Mouse (Mus musculus) hindbrain, embryonic 11.5 days (tissue): ENCODE measurements around the gene Zfp692. TPM values are rescaled to one million over a fixed set of nuclear protein-coding genes. Genes with fewer than 3 reads are reported as not detected.

ENCODE experiments used
- ATAC-seq: fragments of 200-750 bp; cut with Nextera tagmentation; 2 replicates; pipeline ENCODE4 v1.8.0; 2017; ENCODE audit warnings: mild to moderate bottlenecking, moderate TSS enrichment, moderate library complexity; ENCODE audit not compliant: low FRiP score
- DNase-seq: peaks from one replicate; pipeline ENCODE4 v3.0.0-alpha.2; 2015; ENCODE audit warnings: low spot score
- H3K27ac ChIP-seq: fragments of 300-500 bp; sonication (generic); 2 replicates; pipeline ENCODE4 v1.5.1; 2014; ENCODE audit warnings: mild to moderate bottlenecking, low read depth, low read length
- H3K27me3 ChIP-seq: fragments of 300-500 bp; sonication (generic); 2 replicates; pipeline ENCODE4 v1.6.1; 2014; ENCODE audit warnings: mild to moderate bottlenecking, low read length, moderate library complexity, mixed read lengths; ENCODE audit not compliant: control insufficient read depth, insufficient read depth
- H3K36me3 ChIP-seq: fragments of 300-500 bp; sonication (generic); 2 replicates; pipeline ENCODE4 v1.6.1; 2014; ENCODE audit warnings: mild to moderate bottlenecking, low read length, moderate library complexity, mixed read lengths; ENCODE audit not compliant: control insufficient read depth, insufficient read depth
- H3K4me1 ChIP-seq: fragments of 300-500 bp; sonication (generic); replicated peaks from 2 replicates; pipeline ENCODE4 v1.6.1; 2014; ENCODE audit warnings: low read length, mixed read lengths; ENCODE audit not compliant: control insufficient read depth, insufficient read depth
- H3K4me2 ChIP-seq: fragments of 300-500 bp; sonication (generic); replicated peaks from 2 replicates; pipeline ENCODE4 v1.6.1; 2014; ENCODE audit warnings: mild to moderate bottlenecking, low read depth, low read length
- H3K4me3 ChIP-seq: fragments of 300-500 bp; sonication (generic); 2 replicates; pipeline ENCODE4 v1.5.1; 2014; ENCODE audit warnings: low read depth, low read length
- H3K9ac ChIP-seq: fragments of 300-500 bp; sonication (generic); 2 replicates; pipeline ENCODE4 v1.6.1; 2014; ENCODE audit warnings: low read depth, low read length
- H3K9me3 ChIP-seq: fragments of 300-500 bp; sonication (generic); 2 replicates; pipeline ENCODE4 v1.6.1; 2016; ENCODE audit warnings: low read length; ENCODE audit not compliant: control insufficient read depth
- WGBS: fragments of 180-500 bp; shearing (Covaris S2); extraction: QIAGEN DNeasy Blood & Tissue Kit; methylation state at CpG from one replicate; pipeline ENCODE4 v1.1.7; 2014; 5-methylcytosine and 5-hydroxymethylcytosine counted together
- polyA plus RNA-seq: library from polyadenylated mRNA; unstranded; fragments of >200 nt; fragmentation: Nextera tagmentation; extraction: Ambion mirVana; gene quantifications from 2 replicates; pipeline ENCODE4 v1.2.1, GENCODE M21; 2014

Gene Zfp692
- polyA plus RNA-seq, 1 experiment from 2014 or later = 15.5 TPM

DNA sequence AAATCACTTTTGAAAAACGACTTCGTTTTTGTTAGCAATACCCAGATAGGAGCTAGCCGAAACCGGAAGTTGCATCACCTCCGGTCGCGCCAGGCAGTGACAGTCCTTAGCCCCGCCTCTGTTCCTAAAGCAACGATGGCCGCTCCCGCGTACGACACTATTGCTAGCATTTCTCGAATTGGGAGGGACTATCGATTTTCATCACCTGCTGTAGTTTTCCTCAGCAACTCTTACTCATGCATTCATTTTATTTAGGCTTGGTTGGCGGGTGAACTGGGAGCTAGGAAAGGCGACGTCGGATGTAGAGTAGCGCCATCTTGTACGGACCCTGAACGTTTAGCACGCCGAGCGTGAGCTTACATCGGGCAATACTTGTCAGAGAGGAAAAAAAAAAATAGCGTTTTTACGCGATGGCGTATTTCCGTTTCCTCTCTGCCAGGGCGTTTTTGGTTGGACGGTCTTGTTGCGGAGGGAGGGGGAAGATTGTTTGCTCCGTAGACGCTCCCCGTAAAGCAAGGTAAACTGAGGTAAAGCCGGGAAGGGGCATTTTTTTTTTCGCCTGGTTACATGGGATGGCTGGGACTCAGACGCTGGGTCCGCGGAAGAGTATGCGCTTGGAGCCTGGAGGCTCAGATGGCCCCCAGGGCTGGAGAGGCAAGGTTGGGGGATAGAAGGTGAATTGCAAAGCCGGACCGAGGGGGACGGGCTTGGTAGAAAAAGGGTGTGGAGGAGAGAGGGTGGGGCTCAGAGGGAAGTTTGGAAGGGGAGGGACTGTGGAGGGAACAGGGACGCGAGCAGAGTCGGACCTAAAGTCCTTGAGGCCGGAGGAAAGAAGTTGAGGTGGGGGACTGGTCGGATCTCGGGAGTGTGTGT lies 23.6 kb downstream of the Zfp692 start, which contains the start of the genes Zfp672 and Sh3bp5l:
Gene Zfp672 (minus strand): TSS at position 64 of the 873 bp plus-strand sequence.
Gene Sh3bp5l (plus strand): TSS at position 449 of the 873 bp plus-strand sequence.
- H3K36me3 ChIP-seq = 0 out of 2 replicates have a peak, but pooled peaks cover 7% of the 10 kb centered on the region
- peak; percentile 91 for DNase-seq
- WGBS = under 1% methylated on average over 52 of the region's 52 CpGs
- H3K9me3 ChIP-seq = no peaks in the 10 kb centered on the region
- H3K4me3 ChIP-seq = peak within 1 kb of the TSS; percentile 77
- H3K27me3 ChIP-seq = no peaks in the 10 kb centered on the region
- peak within 1 kb of the TSS; percentile 86 for H3K9ac ChIP-seq
- peak within 1 kb of the TSS; percentile 31; the same call in 1 of the 2 replicates for H3K27ac ChIP-seq
- peak within 1 kb of the TSS; percentile 83 for H3K4me2 ChIP-seq
- H3K4me1 ChIP-seq = peaks cover 11% of the 10 kb centered on the region
- peak; percentile 94 for ATAC-seq

DNA sequence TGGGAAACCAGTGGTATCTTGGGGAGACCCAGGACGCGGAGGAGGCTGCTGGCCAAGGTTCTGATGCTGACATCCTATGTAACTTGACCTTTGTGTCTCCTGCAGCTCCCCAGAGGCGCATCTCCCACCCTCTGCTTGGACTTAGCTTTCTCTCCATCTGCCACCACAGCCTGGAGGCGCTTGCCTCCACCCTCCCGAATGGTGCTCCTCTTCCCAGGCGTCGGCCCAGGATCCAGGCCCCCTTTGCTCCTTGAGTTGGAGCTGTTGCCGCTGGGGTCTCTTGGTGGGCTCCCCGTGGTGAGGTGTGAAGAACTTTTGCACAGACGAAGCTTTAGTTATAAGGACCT lies 24.3 kb downstream of the Zfp692 start:
- ATAC-seq (no peak), DNase-seq (peak; percentile 21)
- 22% methylated on average over 10 of the region's 10 CpGs for WGBS
- no peaks in the 10 kb centered on the region for H3K9me3 ChIP-seq
- H3K4me1 ChIP-seq = peaks cover 11% of the 10 kb centered on the region
- H3K9ac ChIP-seq = peak overlapping the region; percentile 86
- no peaks in the 10 kb centered on the region for H3K27me3 ChIP-seq
- H3K4me3 ChIP-seq = peak overlapping the region; percentile 77
- no peak overlapping the region for H3K27ac ChIP-seq
- H3K4me2 ChIP-seq = peak overlapping the region; percentile 83
- 0 out of 2 replicates have a peak, but pooled peaks cover 7% of the 10 kb centered on the region for H3K36me3 ChIP-seq

DNA sequence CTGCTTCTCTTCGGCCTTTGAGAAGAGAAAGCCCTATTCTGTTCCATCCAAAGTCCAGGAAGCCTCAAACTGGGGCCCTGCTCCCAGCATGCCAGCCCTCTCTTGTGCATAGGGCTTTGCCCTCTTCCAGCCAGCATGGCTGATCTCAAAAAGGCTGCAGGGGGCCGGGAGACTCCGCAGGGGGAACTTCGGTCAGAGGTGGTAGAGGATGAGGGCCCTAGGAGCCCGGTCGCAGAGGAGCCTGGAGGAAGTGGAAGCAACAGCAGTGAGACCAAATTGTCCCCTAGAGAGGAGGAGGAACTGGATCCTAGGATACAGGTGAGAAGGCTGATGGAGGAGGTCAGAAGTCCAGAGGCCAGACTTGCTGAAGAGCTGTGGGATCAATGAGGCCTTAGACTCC lies 24.7 kb downstream of the Zfp692 start:
- no peaks in the 10 kb centered on the region for H3K9me3 ChIP-seq

DNA sequence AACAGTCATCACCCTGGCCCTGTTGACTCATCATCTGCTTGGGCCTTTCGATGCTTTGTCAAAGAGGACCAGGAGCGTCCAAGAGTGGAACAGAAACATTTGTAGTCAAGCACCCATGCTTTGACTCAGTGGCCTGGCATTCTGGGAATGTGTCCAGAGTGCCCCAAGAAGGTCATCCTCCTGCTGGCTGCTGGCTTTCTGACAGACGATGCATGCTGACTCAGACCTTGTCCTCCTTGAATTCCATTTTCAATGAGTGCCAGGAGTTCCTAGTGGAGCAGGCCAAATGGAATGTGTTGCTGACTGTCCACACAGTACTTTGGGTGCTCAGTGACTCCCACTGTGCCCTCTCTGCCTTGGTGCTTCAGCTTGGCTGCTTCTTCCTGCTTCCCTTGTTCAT lies 27.9 kb downstream of the Zfp692 start:
- Histone ChIP-seq H3K27me3 (no peaks in the 10 kb centered on the region), H3K9me3 (no peaks in the 10 kb centered on the region), H3K9ac (no peak overlapping the region), H3K27ac (no peak overlapping the region), H3K4me2 (no peak overlapping the region), H3K36me3 (peaks cover 6% of the 10 kb centered on the region; the same call in 1 of the 2 replicates), H3K4me1 (peaks cover 6% of the 10 kb centered on the region), H3K4me3 (no peak overlapping the region)
- DNase-seq = no peak
- ATAC-seq = no peak
- WGBS = 79% methylated on average over 3 of the region's 3 CpGs

More for the DNA sequence above, 24.7 kb downstream of the Zfp692 start:
- H3K9ac ChIP-seq = peak overlapping the region; percentile 86; the same call in 1 of the 2 replicates
- peak overlapping the region; percentile 77 for H3K4me3 ChIP-seq
- no peak overlapping the region for H3K27ac ChIP-seq
- ATAC-seq (no peak), DNase-seq (no peak)
- H3K27me3 ChIP-seq = no peaks in the 10 kb centered on the region
- peaks cover 11% of the 10 kb centered on the region for H3K4me1 ChIP-seq
- WGBS = 80% methylated on average over 6 of the region's 6 CpGs
- H3K4me2 ChIP-seq = peak overlapping the region; percentile 83
- H3K36me3 ChIP-seq = 0 out of 2 replicates have a peak, but pooled peaks cover 7% of the 10 kb centered on the region

DNA sequence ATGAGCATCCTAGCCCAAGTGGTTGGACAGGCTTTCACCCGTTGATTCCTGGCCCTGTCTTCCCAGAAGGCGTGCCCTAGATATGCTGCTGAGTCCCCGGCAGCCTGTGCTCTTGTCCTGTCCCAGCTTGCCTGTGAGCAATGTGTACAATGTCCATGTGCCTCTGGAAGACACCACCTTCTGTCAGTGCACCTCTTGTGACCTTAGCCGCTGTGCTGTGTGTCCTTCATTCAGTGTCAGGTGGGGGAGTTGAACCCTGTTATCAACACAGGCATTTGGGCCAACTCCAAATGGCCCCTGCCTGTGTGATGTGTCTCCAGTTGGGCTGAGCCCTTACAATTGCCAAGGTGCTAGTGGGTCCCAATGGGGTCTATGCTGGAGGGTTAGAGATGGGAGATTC lies 39.9 kb downstream of the Zfp692 start:
- H3K9me3 ChIP-seq = no peaks in the 10 kb centered on the region
- DNase-seq (no peak), ATAC-seq (no peak)
- H3K4me1 ChIP-seq = no peaks in the 10 kb centered on the region
- H3K9ac ChIP-seq = no peak overlapping the region
- H3K4me2 ChIP-seq = no peak overlapping the region
- peaks cover 7% of the 10 kb centered on the region; the same call in 1 of the 2 replicates for H3K36me3 ChIP-seq
- H3K27me3 ChIP-seq = no peaks in the 10 kb centered on the region
- no peak overlapping the region for H3K4me3 ChIP-seq
- no peak overlapping the region for H3K27ac ChIP-seq
- 95% methylated on average over 4 of the region's 4 CpGs for WGBS

DNA sequence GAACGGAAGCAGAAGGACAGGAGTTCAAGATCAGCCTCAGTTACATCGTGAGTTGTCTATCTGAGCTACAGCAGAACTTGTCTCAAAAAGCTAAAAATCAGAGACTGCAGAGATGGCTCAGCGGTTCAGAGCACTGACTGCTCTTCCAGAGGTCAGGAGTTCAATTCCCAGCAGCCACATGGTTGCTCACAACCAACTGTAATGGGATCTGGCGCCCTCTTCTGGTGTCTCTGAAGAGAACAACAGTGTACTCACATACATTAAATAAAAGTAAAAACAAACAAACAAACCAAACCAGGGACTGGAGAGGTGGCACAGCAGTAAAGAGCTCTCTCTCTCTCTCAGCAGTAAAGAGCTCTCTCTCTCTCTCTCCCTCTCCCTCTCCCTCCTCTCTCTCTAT lies 43.8 kb downstream of the Zfp692 start:
- ATAC-seq (no peak), DNase-seq (no peak)
- no peak overlapping the region for H3K4me3 ChIP-seq
- no peak overlapping the region for H3K27ac ChIP-seq
- no peaks in the 10 kb centered on the region for H3K27me3 ChIP-seq
- no peak overlapping the region for H3K4me2 ChIP-seq
- WGBS = 75% methylated on average over 4 of the region's 4 CpGs
- no peaks in the 10 kb centered on the region for H3K9me3 ChIP-seq
- H3K9ac ChIP-seq = no peak overlapping the region
- H3K4me1 ChIP-seq = no peaks in the 10 kb centered on the region
- H3K36me3 ChIP-seq = peaks cover 7% of the 10 kb centered on the region; the same call in 1 of the 2 replicates

DNA sequence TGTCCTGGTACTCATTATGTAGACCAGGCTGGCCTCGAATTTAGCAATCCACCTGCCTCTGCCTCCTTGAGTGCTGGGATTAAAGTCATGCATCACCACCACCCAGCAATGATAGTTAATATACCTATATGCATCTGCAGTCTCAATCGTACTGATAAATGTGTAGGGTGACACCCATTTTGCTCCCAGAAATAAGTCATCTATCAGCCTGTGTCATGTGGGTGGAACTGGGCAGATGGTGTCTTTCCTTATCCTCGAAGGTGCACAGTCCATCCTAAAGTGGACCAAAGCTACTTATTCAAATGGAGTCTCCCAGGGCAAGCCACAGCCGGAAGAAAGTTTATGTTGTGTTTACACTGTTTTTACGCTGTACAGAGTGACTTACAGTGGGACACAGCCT lies 44.3 kb downstream of the Zfp692 start:
- no peak overlapping the region for H3K4me2 ChIP-seq
- no peak overlapping the region for H3K9ac ChIP-seq
- H3K4me3 ChIP-seq = no peak overlapping the region
- no peak overlapping the region for H3K27ac ChIP-seq
- H3K36me3 ChIP-seq = peaks cover 3% of the 10 kb centered on the region; the same call in 1 of the 2 replicates
- ATAC-seq (no peak), DNase-seq (no peak)
- WGBS = 85% methylated on average over 5 of the region's 5 CpGs
- no peaks in the 10 kb centered on the region for H3K9me3 ChIP-seq
- no peaks in the 10 kb centered on the region for H3K27me3 ChIP-seq
- no peaks in the 10 kb centered on the region for H3K4me1 ChIP-seq

DNA sequence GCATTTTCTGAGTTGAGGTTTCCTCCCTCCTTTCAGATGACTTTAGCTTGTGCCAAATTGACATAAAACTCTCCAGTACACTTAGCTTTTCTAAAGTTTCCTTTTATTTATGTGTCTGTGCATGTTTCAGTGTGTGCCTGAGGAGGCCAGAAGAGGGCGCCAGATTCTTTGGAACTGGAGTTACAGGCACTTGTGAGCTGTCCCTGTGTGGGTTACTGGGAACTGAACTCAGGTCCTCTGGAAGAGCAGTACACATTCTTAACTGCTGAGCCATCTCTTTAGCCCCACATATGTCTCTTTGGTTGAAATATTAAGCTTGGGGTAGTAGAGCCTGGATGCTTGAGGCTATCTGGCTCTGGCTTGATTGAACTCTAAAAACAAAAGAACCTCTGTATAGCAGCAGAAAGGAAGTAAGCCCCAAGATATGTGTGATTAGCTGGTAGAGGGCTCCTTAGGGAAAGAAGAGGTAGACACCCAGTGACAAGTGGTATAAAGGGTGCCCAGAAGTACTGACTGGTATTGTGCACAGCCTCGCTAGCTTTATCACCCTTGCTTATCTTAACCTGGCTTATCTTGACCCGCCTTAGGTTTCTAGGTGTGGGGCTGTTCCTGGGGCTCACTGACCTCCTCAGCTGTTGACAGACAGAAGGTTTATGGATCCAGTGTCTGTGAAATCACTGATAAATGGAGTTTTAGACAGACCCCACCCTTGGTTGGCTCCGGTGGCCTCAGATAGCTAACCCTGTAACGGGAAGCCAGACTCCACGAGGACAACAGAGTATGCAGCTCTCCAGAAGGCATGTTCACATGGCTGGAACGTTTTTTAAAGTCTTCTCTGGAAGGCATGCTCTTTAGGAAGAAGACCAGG lies 46.0 kb downstream of the Zfp692 start:
- Histone ChIP-seq H3K36me3 (no peaks in the 10 kb centered on the region), H3K27ac (no peak overlapping the region), H3K27me3 (no peaks in the 10 kb centered on the region), H3K4me1 (no peaks in the 10 kb centered on the region), H3K9me3 (no peaks in the 10 kb centered on the region), H3K4me3 (no peak overlapping the region), H3K4me2 (no peak overlapping the region), H3K9ac (no peak overlapping the region)
- ATAC-seq (no peak), DNase-seq (peak; percentile 24)
- WGBS = 69% methylated on average over 7 of the region's 7 CpGs
